ENCODE assay signal across 7 mouse cellular contexts in genomic region chr5:27793923-27794322, GRCm38 (mm10).
DNase-seq lines count a peak whose midpoint lies in the region.

No protein-coding gene starts in this region.

- peak; percentile 87 for DNase-seq in CD4-positive helper T cell, adult 2 months (ENCODE audit: low read depth, low spot score)
- peak; percentile 86 for DNase-seq in ES-CJ7 (ENCODE audit: low read depth, low spot score)
- peak; percentile 71 for DNase-seq in c-Kit-positive CD71-positive TER-119-negative erythroid progenitor cells, embryonic 14.5 days (ENCODE audit: low read depth)
- peak; percentile 53 to 63 for DNase-seq in frontal cortex, postnatal 14 days (ENCODE audit: low spot score in 2 of 2)
- DNase-seq in kidney, postnatal 25 days: peak; percentile 70 to 82
- peak; percentile 70 to 79 for DNase-seq in lung, adult 18-20 months
- DNase-seq in right cerebral cortex, postnatal 25 days: peak; percentile 58

Comparison
In these comparisons a context has a peak if more than half of its experiments do, and no peak if none do; other contexts are left out.
1. Peak in every context shown above with its lines: DNase-seq.